Mouse (Mus musculus) testis, adult 2 months (tissue): ENCODE measurements around the gene Lyl1. TPM values are rescaled to one million over a fixed set of nuclear protein-coding genes. Genes with fewer than 3 reads are reported as not detected.

Experiments
- H3K27ac ChIP-seq: fragments of 200-500 bp; 2 replicates; pipeline ENCODE4 v1.5.1; 2012; ENCODE audit warnings: low read depth, low read length; ENCODE audit not compliant: control insufficient read depth, insufficient read depth
- H3K27me3 ChIP-seq: fragments of 200-500 bp; 2 replicates; pipeline ENCODE4 v1.6.1; 2012; ENCODE audit warnings: mild to moderate bottlenecking, low read length, moderate library complexity; ENCODE audit not compliant: control insufficient read depth, insufficient read depth
- H3K36me3 ChIP-seq: fragments of 200-500 bp; 2 replicates; pipeline ENCODE4 v1.6.1; 2012; ENCODE audit warnings: mild to moderate bottlenecking, low read length; ENCODE audit not compliant: control insufficient read depth, insufficient read depth
- H3K4me1 ChIP-seq: fragments of 200-500 bp; 2 replicates; pipeline ENCODE4 v1.6.1; 2012; ENCODE audit warnings: low read length; ENCODE audit not compliant: control insufficient read depth, insufficient read depth
- H3K4me3 ChIP-seq: fragments of 200-500 bp; 2 replicates; pipeline ENCODE4 v1.5.1; 2012; ENCODE audit warnings: low read depth, mild to moderate bottlenecking, low read length, moderate library complexity, mixed read lengths; ENCODE audit not compliant: control insufficient read depth
- CTCF ChIP-seq: fragments of 200-500 bp; IDR thresholded peaks from 2 replicates; pipeline ENCODE4 v1.5.1; 2012; ENCODE audit warnings: low read depth, mild to moderate bottlenecking, inconsistent platforms, low read length, moderate library complexity; ENCODE audit not compliant: control insufficient read depth, insufficient read depth, insufficient replicate concordance
- POLR2A ChIP-seq: fragments of 200-500 bp; IDR thresholded peaks from 2 replicates; pipeline ENCODE4 v1.6.1; 2012; ENCODE audit warnings: low read depth, mild to moderate bottlenecking, inconsistent platforms, low read length, moderate library complexity; ENCODE audit not compliant: control insufficient read depth
- polyA plus RNA-seq: library from polyadenylated mRNA; depleted of rRNA; stranded (reverse); fragments of >200 nt; gene quantifications from 2 replicates; pipeline ENCODE4 v1.2.3, GENCODE M21; 2012; rRNA removed

Gene Lyl1
- 0.93 and 1.2 TPM in 2 replicates for polyA plus RNA-seq

GRCm38 (mm10) chr8:84700941-84701911, at the start of gene Lyl1:
Gene Lyl1 (plus strand): TSS chr8:84701457.
- H3K27me3 ChIP-seq = no peaks in the 10 kb centered on the region; the same call in 1 of the 2 replicates
- H3K36me3 ChIP-seq = peaks cover 4% of the 10 kb centered on the region
- TF ChIP-seq POLR2A (no peak), CTCF (no peak)
- no peak within 1 kb of the TSS for H3K27ac ChIP-seq
- peaks cover 17% of the 10 kb centered on the region for H3K4me1 ChIP-seq
- peak within 1 kb of the TSS; percentile 4; the same call in 1 of the 2 replicates for H3K4me3 ChIP-seq

- H3K4me1 ChIP-seq = peaks cover 10% of the 10 kb centered on the region
- no peaks in the 10 kb centered on the region for H3K27me3 ChIP-seq
- no peaks in the 10 kb centered on the region for H3K36me3 ChIP-seq
- H3K4me3 ChIP-seq = no peak overlapping the region
- H3K27ac ChIP-seq = no peak overlapping the region
- TF ChIP-seq CTCF = no peak
- TF ChIP-seq POLR2A = no peak
Observed at GRCm38 (mm10) chr8:84653092-84653631, 48.1 kb upstream of the Lyl1 start.

- Histone ChIP-seq H3K4me1 (peaks cover 10% of the 10 kb centered on the region), H3K27me3 (no peaks in the 10 kb centered on the region), H3K4me3 (no peak overlapping the region), H3K36me3 (no peaks in the 10 kb centered on the region), H3K27ac (no peak overlapping the region)
- TF ChIP-seq CTCF = no peak
- no peak for TF ChIP-seq POLR2A
Observed at GRCm38 (mm10) chr8:84654597-84654996, 46.7 kb upstream of the Lyl1 start.

DNA sequence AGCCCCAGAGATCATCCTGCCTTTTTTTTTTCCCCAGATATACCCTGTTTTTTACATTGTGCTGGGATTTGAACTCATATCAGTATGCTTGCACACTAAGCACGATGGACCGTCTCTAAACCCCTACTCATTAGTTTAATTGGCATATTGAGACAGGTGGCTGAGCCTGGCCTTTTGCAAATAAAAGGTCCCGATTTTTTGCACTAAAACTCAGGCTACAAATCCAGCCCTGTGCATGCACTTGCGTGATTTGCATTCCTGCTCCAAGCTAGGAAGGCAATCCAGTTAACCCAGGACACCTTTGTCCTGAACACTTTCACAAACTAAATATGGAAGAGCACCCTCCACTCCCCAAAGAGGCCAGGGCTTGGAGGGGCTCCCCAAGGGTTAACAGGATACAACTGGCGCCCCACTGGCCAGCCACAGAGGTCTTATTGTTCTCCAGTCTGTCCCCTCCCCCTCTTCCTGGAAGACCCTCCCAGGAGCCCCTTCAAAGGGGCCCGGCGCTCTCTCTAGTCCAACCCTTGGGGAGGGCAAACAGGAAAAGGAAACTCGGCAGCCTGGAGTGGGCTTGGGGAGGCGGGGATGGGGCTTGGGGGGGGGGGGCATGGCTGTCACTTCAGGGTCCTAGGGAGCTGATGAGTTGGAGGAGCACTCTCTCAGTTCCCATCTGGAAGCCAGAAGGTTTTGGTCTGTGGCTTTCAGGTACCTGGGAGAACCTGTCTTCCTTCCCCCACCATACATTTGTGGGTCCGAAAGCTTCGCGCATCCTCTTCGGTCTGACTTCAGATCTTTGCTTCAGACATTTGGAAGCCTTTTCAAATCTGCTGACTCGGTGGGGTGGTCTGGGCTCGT, 45.7 kb upstream of the Lyl1 start:
- TF ChIP-seq POLR2A (no peak), CTCF (no peak)
- Histone ChIP-seq H3K4me1 (peaks cover 15% of the 10 kb centered on the region), H3K36me3 (no peaks in the 10 kb centered on the region), H3K4me3 (peak overlapping the region; percentile 17; the same call in 1 of the 2 replicates), H3K27me3 (no peaks in the 10 kb centered on the region), H3K27ac (no peak overlapping the region)

DNA sequence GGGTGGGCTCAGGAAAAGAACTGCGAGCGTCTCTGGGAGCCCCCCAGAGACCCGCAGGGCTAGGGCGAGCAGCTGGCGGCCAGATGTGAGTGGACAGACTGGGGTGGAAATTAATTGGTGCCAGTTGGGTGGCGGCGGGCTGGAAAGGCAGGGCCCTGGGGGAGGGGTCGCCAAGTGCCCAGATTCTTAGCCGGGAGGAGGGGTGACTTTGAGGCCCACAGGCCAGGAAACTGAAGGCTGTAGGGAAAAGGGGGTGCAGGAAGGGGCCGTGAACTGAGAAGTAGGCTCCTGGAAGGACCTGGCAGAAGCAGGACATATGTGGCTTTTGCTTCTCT, 45.1 kb upstream of the Lyl1 start:
- Histone ChIP-seq H3K27ac (peak overlapping the region; percentile 32; the same call in 1 of the 2 replicates), H3K4me3 (peak overlapping the region; percentile 17; the same call in 1 of the 2 replicates), H3K4me1 (peaks cover 15% of the 10 kb centered on the region), H3K36me3 (no peaks in the 10 kb centered on the region), H3K27me3 (no peaks in the 10 kb centered on the region)
- TF ChIP-seq POLR2A = no peak
- no peak for TF ChIP-seq CTCF

- Histone ChIP-seq H3K27ac (peak overlapping the region; percentile 32; the same call in 1 of the 2 replicates), H3K27me3 (no peaks in the 10 kb centered on the region), H3K4me1 (peaks cover 19% of the 10 kb centered on the region), H3K36me3 (no peaks in the 10 kb centered on the region), H3K4me3 (peak overlapping the region; percentile 2; the same call in 1 of the 2 replicates)
- no peak for TF ChIP-seq POLR2A
- TF ChIP-seq CTCF = no peak
Observed at GRCm38 (mm10) chr8:84656641-84657126, 44.6 kb upstream of the Lyl1 start.

- no peaks in the 10 kb centered on the region for H3K36me3 ChIP-seq
- H3K27ac ChIP-seq = no peak overlapping the region
- no peak overlapping the region for H3K4me3 ChIP-seq
- H3K4me1 ChIP-seq = peaks cover 22% of the 10 kb centered on the region
- TF ChIP-seq POLR2A (no peak), CTCF (no peak)
- H3K27me3 ChIP-seq = no peaks in the 10 kb centered on the region
Observed at GRCm38 (mm10) chr8:84657203-84657602, 44.1 kb upstream of the Lyl1 start.
